Mouse (Mus musculus): ENCODE results near the gene Tbc1d12. TPM values are rescaled to one million over a fixed set of nuclear protein-coding genes. Genes with fewer than 3 reads are reported as not detected.

The Tbc1d12 gene
- total RNA-seq, 2 experiments from 2014 or later: 11.7 to 13.0 TPM

DNA sequence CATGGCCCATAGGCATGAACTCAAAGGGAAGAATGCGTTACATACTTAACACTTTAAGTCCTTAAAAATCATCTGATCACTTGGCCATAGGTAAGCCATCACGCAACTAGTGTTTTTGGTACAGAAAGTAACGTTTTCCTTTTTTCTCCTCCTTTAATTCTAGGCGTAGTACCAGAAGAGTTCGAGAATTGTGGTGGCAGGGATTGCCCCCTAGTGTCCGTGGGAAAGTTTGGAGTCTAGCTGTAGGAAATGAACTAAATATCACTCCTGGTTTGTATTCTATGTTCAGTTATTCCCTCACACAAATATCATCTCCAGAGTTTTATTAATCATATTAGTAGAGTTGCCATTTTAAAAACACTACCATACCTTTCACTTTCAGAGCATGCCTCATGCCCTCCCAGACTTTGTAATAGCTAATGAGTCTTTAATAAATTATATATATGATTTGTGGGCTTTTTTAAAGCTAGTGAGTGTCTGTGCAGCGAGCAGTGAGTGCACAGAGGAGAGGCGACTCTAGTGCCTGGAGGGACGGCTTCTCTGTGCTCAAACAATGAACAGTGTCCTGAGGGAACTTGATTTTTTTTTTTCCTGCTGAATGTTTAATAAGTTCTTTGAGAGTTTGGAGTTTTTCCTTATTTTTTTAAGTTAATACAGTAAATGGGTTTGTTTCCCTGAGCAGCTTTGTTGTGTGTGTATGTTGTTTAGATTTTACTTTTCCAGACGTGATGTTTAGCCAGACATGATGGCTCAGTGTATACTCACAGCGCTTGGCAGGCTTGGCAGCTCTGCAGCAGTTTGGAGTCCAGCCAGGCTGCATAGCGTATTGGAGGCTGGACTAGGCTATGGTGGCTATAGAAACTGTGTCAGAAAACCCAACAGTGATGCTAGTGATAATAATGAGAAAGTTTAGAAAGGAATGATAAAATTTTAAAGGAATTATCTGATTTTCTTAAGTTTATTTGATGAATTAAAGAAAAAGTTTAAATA lies 65.1 kb downstream of the Tbc1d12 start:
- no peak for DNase-seq (ENCODE audit: low spot score in 2 of 2)
- intact Hi-C loops (cut with DNase I): no loop called here

DNA sequence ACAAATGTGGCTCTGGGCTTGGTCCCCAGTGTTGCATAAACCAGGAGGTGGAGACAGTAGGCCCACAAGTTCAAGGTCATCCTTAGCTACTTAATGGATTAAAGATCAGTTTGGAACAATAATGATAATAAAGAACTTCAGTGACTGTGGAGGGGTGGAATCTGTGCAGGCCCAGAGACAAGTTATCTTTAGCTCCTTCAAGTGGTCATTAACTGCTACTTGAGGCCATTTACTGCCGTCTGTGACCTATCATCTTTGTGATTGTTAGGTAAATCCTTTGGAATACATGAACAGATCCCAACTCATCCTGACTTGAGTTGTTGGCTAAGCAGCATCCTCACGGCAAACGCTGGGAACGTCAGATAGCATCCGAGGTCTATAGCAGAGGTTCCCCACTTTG lies 66.1 kb downstream of the Tbc1d12 start:
- no peak for DNase-seq (ENCODE audit: low spot score in 2 of 2)
- intact Hi-C loops (cut with DNase I): no loop called here

DNA sequence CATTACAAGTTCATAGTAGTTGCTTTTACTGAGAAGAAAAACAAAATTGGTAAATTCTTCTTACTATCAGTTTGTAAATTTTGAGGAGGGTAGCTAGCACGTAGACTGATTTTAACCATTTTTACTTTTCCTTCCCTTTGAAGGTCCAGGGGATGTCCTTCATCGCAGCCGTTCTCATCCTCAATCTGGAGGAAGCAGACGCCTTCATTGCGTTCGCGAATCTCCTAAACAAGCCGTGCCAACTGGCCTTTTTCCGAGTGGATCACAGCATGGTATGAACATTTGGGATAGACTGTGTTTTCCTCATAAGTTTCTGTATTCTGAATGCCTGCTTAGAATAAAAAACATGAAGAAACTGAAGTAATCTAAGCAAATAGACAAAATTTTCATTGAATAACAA lies 77.4 kb downstream of the Tbc1d12 start:
- no peak for DNase-seq (ENCODE audit: low spot score in 2 of 2)
- intact Hi-C loops (cut with DNase I): no loop called here

GRCm38 (mm10) chr19:38914926-38915325 lies 78.5 kb downstream of the Tbc1d12 start:
- intact Hi-C loops (cut with DNase I): loop anchor here (5.0 kb wide), 1 partner anchor 488 kb away; no protein-coding TSS in a partner anchor
- no peak for DNase-seq (ENCODE audit: low spot score in 2 of 2)

DNA sequence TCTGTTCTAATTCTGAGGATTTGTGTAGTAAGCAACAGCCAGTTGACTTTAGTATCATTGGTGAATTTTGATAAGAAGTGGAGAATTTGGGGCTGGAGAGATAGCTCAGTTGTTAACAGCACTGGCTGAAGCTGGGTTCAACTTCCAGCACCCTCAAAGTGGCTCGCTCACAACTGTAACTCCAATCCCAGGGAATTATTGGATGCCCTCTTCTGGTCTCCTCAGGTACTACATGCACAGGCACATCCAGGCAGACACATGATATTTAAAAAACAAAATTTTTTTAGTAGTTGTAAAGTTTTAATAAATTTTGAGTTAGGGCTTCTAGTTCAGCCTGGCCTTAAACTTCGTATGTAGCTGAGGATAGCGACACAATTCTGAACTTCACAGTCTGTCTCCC lies 79.3 kb downstream of the Tbc1d12 start:
- intact Hi-C loops (cut with DNase I): loop anchor here (5.0 kb wide), 1 partner anchor 488 kb away; no protein-coding TSS in a partner anchor
- no peak for DNase-seq (ENCODE audit: low spot score in 2 of 2)

DNA sequence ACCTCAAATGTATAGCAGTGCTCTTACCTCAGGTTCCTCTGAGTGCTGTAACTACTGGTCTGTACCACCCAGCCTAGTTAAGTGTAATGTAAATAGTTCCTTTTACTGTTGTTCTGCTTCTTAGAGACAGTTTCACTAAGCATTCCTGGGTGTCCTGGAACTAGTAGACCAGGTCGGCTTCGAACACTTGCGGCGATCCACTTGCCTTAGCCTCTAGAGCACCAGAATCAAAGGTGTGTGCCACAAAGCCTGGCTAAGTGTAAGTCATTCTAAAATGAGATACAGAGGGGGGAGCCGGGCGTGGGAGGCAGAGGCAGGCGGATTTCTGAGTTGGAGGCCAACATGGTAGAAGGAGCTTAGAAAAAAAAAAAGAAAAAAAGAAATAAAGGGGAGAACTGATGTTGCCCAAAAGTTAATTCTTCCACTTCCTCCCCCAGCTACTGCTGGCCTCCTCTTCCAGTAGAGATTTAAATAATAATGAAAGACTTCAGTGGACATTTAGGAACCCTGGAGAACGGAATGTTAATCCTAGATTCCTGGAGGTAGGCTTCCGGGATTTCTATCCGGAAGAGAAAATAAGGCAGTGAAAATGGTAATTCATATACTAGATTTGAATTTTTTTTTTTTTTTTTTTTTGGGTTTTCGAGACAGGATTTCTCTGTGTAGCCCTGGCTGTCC lies 92.2 kb downstream of the Tbc1d12 start:
- intact Hi-C loops (cut with DNase I): no loop called here
- no peak for DNase-seq (ENCODE audit: low spot score in 2 of 2)

- DNase-seq (ENCODE audit: low spot score in 2 of 2): peak; percentile 8 to 9
- intact Hi-C loops (cut with DNase I): no loop called here
Observed at GRCm38 (mm10) chr19:38929471-38930251, 93.3 kb downstream of the Tbc1d12 start.

- intact Hi-C loops (cut with DNase I): no loop called here
- DNase-seq (ENCODE audit: low spot score in 2 of 2): no peak
Observed at GRCm38 (mm10) chr19:38930252-38930787, 93.9 kb downstream of the Tbc1d12 start.

DNA sequence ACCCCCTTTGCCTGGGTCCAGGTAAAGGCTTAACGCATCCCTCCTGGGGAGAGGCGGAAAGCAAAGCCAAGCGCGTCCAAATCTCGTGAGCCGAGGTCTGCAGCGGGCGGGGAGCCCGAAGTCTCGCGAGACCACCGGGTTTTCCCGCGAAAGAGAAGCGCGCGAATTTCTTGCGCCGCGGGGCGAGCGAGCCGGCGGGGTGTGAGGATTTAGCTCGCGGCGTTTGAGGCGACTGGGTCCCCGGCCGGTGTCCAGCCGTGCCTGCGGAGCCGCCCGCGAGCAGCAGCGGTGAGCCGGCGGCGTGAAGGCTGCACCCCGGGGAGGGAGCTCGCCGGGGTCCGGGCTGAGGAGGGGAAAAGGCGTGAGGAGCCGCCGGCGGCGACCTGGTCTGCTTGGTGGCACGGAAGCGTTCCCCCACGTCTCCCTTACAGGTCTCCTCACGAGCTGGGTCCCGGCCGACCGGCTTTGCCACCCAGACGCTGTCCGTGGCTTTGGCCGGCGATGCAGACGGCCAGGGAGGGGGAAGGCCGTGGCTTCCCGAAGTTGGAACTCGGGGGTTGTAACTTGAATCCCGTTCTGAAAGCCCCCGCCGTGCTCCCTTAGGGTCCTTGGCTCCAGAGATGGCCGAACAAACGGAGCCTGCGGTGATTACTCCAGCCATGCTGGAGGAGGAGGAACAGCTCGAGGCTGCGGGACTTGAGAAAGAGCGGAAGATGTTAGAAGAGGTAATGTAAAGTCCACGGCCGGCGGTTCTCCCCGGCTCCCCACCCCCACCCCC lies 94.6 kb downstream of the Tbc1d12 start, which contains the start of gene Hells:
TSS of gene Hells (plus strand) at position 128 of the 778 bp plus-strand sequence.
- DNase-seq (ENCODE audit: low spot score in 2 of 2): peak; percentile 75 to 82
- intact Hi-C loops (cut with DNase I): no loop called here

GRCm38 (mm10) chr19:38931566-38931890 lies 95.1 kb downstream of the Tbc1d12 start:
- DNase-seq (ENCODE audit: low spot score in 2 of 2): no peak
- intact Hi-C loops (cut with DNase I): no loop called here

DNA sequence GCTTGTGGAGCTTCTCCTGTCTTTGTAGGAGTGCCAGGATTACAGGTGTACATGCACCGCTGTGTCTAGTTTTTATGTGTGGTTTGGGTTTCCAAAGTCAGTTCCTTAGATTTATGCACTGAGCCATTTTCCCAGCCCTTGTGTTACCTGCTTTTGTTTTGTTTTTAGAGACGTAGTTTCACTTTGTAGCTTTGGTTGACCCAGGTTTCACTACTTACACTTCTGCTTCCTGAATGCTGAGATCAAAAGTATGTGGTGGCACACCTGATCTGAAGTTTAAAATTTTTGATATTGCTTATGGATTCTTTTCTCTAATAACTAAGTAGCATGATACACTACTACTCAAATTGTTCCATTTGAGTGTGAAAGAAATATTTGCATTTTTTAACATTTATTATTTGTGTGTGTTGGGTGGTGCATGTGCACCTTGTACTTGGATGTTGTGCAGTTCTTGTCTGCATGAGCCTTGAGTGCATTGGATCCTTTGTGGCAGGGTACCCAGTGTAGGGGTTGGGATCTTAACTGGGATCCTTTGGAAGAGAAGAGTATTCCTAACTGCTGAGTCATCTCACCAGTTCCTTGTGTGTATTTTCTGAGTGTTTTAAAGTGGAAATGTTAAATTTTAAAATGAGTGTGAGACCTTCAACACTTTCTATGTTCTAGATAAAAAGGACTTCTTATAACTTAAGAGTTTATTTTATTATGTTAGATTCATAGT lies 108.4 kb downstream of the Tbc1d12 start:
- intact Hi-C loops (cut with DNase I): no loop called here
- no peak for DNase-seq (ENCODE audit: low spot score in 2 of 2)

Other genes with a start within 250 kb of the Tbc1d12 start
- gene Noc3l, start 17.3 kb upstream of the Tbc1d12 start, total RNA-seq (2021): 10 to 100 TPM; 11.9 to 14.0 TPM
- gene Hells, start 94.3 kb downstream of the Tbc1d12 start, total RNA-seq (2021): 1 to 10 TPM; 2.1 to 7.1 TPM
- under 1 TPM in 1 of 2 experiments, not detected in 1; 0.32 TPM for gene Cyp2c55, start 170.4 kb downstream of the Tbc1d12 start, total RNA-seq (2021)
- gene Cyp2c65, start 224.4 kb downstream of the Tbc1d12 start, total RNA-seq (2021): not detected